Mouse (Mus musculus): ENCODE measurements at regions not wholly inside any gene's neighbourhood (a gene's known extent, or its start where the extent isn't known, plus 50 kb on each side); places are given as distances from the start of the nearest gene placed in this dataset.

GRCm38 (mm10) chr2:50793616-50794015 is 355.3 kb downstream of the Rnd3 start:
- H3K27ac ChIP-seq (ENCODE audit: low read length): no peak overlapping the region
- H3K4me1 ChIP-seq (ENCODE audit: control insufficient read depth, insufficient read depth, low read length): no peaks in the 10 kb centered on the region; the same call in 1 of the 2 replicates
- no peaks in the 10 kb centered on the region for H3K36me3 ChIP-seq (ENCODE audit: control insufficient read depth, insufficient read depth, low read length)
- H3K4me2 ChIP-seq (replicated peaks; ENCODE audit: low read depth, low read length): no peak overlapping the region
- H3K27me3 ChIP-seq (ENCODE audit: control insufficient read depth, insufficient read depth, low read length): no peaks in the 10 kb centered on the region
- H3K9me3 ChIP-seq (ENCODE audit: control insufficient read depth, low read depth, low read length): no peaks in the 10 kb centered on the region
- H3K4me3 ChIP-seq (ENCODE audit: low read depth, low read length): no peak overlapping the region
- no peak for ATAC-seq (ENCODE audit: insufficient number of reproducible peaks, insufficient read depth, low FRiP score, low read depth)
- no peak overlapping the region for H3K9ac ChIP-seq (replicated peaks; ENCODE audit: low read depth, low read length)
- 81% methylated on average over 2 of the region's 2 CpGs for WGBS

GRCm38 (mm10) chr2:50793067-50793466 is 355.8 kb downstream of the Rnd3 start:
- WGBS: 68% methylated on average over 1 of the region's 1 CpGs
- H3K9ac ChIP-seq (replicated peaks; ENCODE audit: low read depth, low read length): no peak overlapping the region
- H3K27ac ChIP-seq (ENCODE audit: low read length): no peak overlapping the region
- no peak overlapping the region for H3K4me2 ChIP-seq (replicated peaks; ENCODE audit: low read depth, low read length)
- H3K9me3 ChIP-seq (ENCODE audit: control insufficient read depth, low read depth, low read length): no peaks in the 10 kb centered on the region
- ATAC-seq (ENCODE audit: insufficient number of reproducible peaks, insufficient read depth, low FRiP score, low read depth): no peak
- H3K4me3 ChIP-seq (ENCODE audit: low read depth, low read length): no peak overlapping the region
- H3K4me1 ChIP-seq (ENCODE audit: control insufficient read depth, insufficient read depth, low read length): no peaks in the 10 kb centered on the region; the same call in 1 of the 2 replicates
- no peaks in the 10 kb centered on the region for H3K36me3 ChIP-seq (ENCODE audit: control insufficient read depth, insufficient read depth, low read length)
- H3K27me3 ChIP-seq (ENCODE audit: control insufficient read depth, insufficient read depth, low read length): no peaks in the 10 kb centered on the region

GRCm38 (mm10) chr2:50789051-50789651 is 359.8 kb downstream of the Rnd3 start:
- Histone ChIP-seq H3K4me1 (ENCODE audit: control insufficient read depth, insufficient read depth, low read length) (no peaks in the 10 kb centered on the region; the same call in 1 of the 2 replicates), H3K9me3 (ENCODE audit: control insufficient read depth, low read depth, low read length) (no peaks in the 10 kb centered on the region), H3K9ac (replicated peaks; ENCODE audit: low read depth, low read length) (no peak overlapping the region), H3K27me3 (ENCODE audit: control insufficient read depth, insufficient read depth, low read length) (no peaks in the 10 kb centered on the region), H3K36me3 (ENCODE audit: control insufficient read depth, insufficient read depth, low read length) (no peaks in the 10 kb centered on the region), H3K4me3 (ENCODE audit: low read depth, low read length) (no peak overlapping the region), H3K4me2 (replicated peaks; ENCODE audit: low read depth, low read length) (no peak overlapping the region), H3K27ac (ENCODE audit: low read length) (peak overlapping the region; percentile 52; the same call in 1 of the 2 replicates)
- ATAC-seq (ENCODE audit: insufficient number of reproducible peaks, insufficient read depth, low FRiP score, low read depth): no peak
- WGBS: 70% methylated on average over 4 of the region's 4 CpGs

- no peak for ATAC-seq (ENCODE audit: insufficient number of reproducible peaks, insufficient read depth, low FRiP score, low read depth)
- Histone ChIP-seq H3K27me3 (ENCODE audit: control insufficient read depth, insufficient read depth, low read length) (no peaks in the 10 kb centered on the region), H3K9me3 (ENCODE audit: control insufficient read depth, low read depth, low read length) (no peaks in the 10 kb centered on the region), H3K4me2 (replicated peaks; ENCODE audit: low read depth, low read length) (no peak overlapping the region), H3K4me3 (ENCODE audit: low read depth, low read length) (no peak overlapping the region), H3K9ac (replicated peaks; ENCODE audit: low read depth, low read length) (no peak overlapping the region), H3K36me3 (ENCODE audit: control insufficient read depth, insufficient read depth, low read length) (no peaks in the 10 kb centered on the region), H3K4me1 (ENCODE audit: control insufficient read depth, insufficient read depth, low read length) (no peaks in the 10 kb centered on the region), H3K27ac (ENCODE audit: low read length) (no peak overlapping the region)
- WGBS: 75% methylated on average over 8 of the region's 8 CpGs
These were observed 376.8 kb downstream of the Rnd3 start for GRCm38 (mm10) chr2:50772101-50772500.

GRCm38 (mm10) chr2:50759016-50759415 is 389.9 kb downstream of the Rnd3 start:
- no peak overlapping the region for H3K9ac ChIP-seq (replicated peaks; ENCODE audit: low read depth, low read length)
- no peaks in the 10 kb centered on the region for H3K36me3 ChIP-seq (ENCODE audit: control insufficient read depth, insufficient read depth, low read length)
- H3K4me2 ChIP-seq (replicated peaks; ENCODE audit: low read depth, low read length): no peak overlapping the region
- H3K4me3 ChIP-seq (ENCODE audit: low read depth, low read length): no peak overlapping the region
- 88% methylated on average over 2 of the region's 2 CpGs for WGBS
- H3K27ac ChIP-seq (ENCODE audit: low read length): no peak overlapping the region
- no peaks in the 10 kb centered on the region for H3K9me3 ChIP-seq (ENCODE audit: control insufficient read depth, low read depth, low read length)
- H3K27me3 ChIP-seq (ENCODE audit: control insufficient read depth, insufficient read depth, low read length): no peaks in the 10 kb centered on the region
- ATAC-seq (ENCODE audit: insufficient number of reproducible peaks, insufficient read depth, low FRiP score, low read depth): no peak
- no peaks in the 10 kb centered on the region for H3K4me1 ChIP-seq (ENCODE audit: control insufficient read depth, insufficient read depth, low read length)

GRCm38 (mm10) chr2:50757837-50758541 is 390.9 kb downstream of the Rnd3 start:
- no peak for ATAC-seq (ENCODE audit: insufficient number of reproducible peaks, insufficient read depth, low FRiP score, low read depth)
- Histone ChIP-seq H3K9me3 (ENCODE audit: control insufficient read depth, low read depth, low read length) (no peaks in the 10 kb centered on the region), H3K27ac (ENCODE audit: low read length) (no peak overlapping the region), H3K36me3 (ENCODE audit: control insufficient read depth, insufficient read depth, low read length) (no peaks in the 10 kb centered on the region), H3K4me3 (ENCODE audit: low read depth, low read length) (no peak overlapping the region), H3K4me1 (ENCODE audit: control insufficient read depth, insufficient read depth, low read length) (no peaks in the 10 kb centered on the region), H3K4me2 (replicated peaks; ENCODE audit: low read depth, low read length) (no peak overlapping the region), H3K27me3 (ENCODE audit: control insufficient read depth, insufficient read depth, low read length) (no peaks in the 10 kb centered on the region), H3K9ac (replicated peaks; ENCODE audit: low read depth, low read length) (no peak overlapping the region)
- WGBS: 66% methylated on average over 21 of the region's 21 CpGs

- no peaks in the 10 kb centered on the region for H3K27me3 ChIP-seq (ENCODE audit: control insufficient read depth, insufficient read depth, low read length)
- H3K9me3 ChIP-seq (ENCODE audit: control insufficient read depth, low read depth, low read length): no peaks in the 10 kb centered on the region
- H3K27ac ChIP-seq (ENCODE audit: low read length): no peak overlapping the region
- no peak overlapping the region for H3K4me2 ChIP-seq (replicated peaks; ENCODE audit: low read depth, low read length)
- no peak overlapping the region for H3K9ac ChIP-seq (replicated peaks; ENCODE audit: low read depth, low read length)
- no peak overlapping the region for H3K4me3 ChIP-seq (ENCODE audit: low read depth, low read length)
- H3K36me3 ChIP-seq (ENCODE audit: control insufficient read depth, insufficient read depth, low read length): no peaks in the 10 kb centered on the region
- WGBS: 79% methylated on average over 9 of the region's 9 CpGs
- ATAC-seq (ENCODE audit: insufficient number of reproducible peaks, insufficient read depth, low FRiP score, low read depth): no peak
- H3K4me1 ChIP-seq (ENCODE audit: control insufficient read depth, insufficient read depth, low read length): no peaks in the 10 kb centered on the region
These were observed 393.1 kb downstream of the Rnd3 start for GRCm38 (mm10) chr2:50755616-50756450.

- H3K4me2 ChIP-seq (replicated peaks; ENCODE audit: low read depth, low read length): no peak overlapping the region
- no peaks in the 10 kb centered on the region for H3K27me3 ChIP-seq (ENCODE audit: control insufficient read depth, insufficient read depth, low read length)
- ATAC-seq (ENCODE audit: insufficient number of reproducible peaks, insufficient read depth, low FRiP score, low read depth): no peak
- H3K9ac ChIP-seq (replicated peaks; ENCODE audit: low read depth, low read length): no peak overlapping the region
- H3K27ac ChIP-seq (ENCODE audit: low read length): no peak overlapping the region
- no peaks in the 10 kb centered on the region for H3K36me3 ChIP-seq (ENCODE audit: control insufficient read depth, insufficient read depth, low read length)
- no peak overlapping the region for H3K4me3 ChIP-seq (ENCODE audit: low read depth, low read length)
- no peaks in the 10 kb centered on the region for H3K4me1 ChIP-seq (ENCODE audit: control insufficient read depth, insufficient read depth, low read length)
- 76% methylated on average over 6 of the region's 6 CpGs for WGBS
- H3K9me3 ChIP-seq (ENCODE audit: control insufficient read depth, low read depth, low read length): no peaks in the 10 kb centered on the region
These were observed 393.8 kb downstream of the Rnd3 start for GRCm38 (mm10) chr2:50755160-50755559.
